Mouse (Mus musculus) olfactory bulb, adult 2 months (tissue): ENCODE measurements around the gene Opa1.

ENCODE experiments used
- CTCF ChIP-seq: fragments of 200-500 bp; IDR thresholded peaks from 2 replicates; pipeline ENCODE4 v1.5.1; 2012; ENCODE audit warnings: low read depth, mild to moderate bottlenecking, low read length, moderate library complexity; ENCODE audit not compliant: insufficient read depth
- POLR2A ChIP-seq: fragments of 200-500 bp; IDR thresholded peaks from 2 replicates; pipeline ENCODE4 v1.6.1; 2012; ENCODE audit warnings: mild to moderate bottlenecking, low read depth, low read length, moderate library complexity; ENCODE audit not compliant: insufficient read depth

DNA sequence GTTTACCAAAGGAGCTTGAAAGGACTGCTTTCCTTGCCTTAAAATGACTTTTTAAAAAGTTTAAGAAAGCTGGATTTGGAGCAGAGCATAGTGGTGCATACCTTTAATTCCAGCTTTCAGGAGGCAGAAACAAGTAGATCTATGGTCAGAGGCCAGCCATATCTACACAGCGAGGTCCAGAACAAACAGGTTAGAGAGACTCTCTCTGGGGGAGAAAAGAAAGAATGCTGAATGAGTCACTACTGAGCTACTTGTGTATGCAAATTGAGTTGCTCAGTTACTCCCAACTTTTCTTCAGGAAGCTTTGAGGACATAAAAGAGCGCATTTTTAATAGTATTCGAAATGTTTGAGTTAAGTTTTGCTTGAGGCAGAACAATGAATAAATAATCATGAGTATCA lies 65.7 kb downstream of the Opa1 start:
- no peak for TF ChIP-seq POLR2A
- TF ChIP-seq CTCF, result no peak
